In genomic region chr8:57468624-57469023, GRCm38 (mm10) we compare ENCODE assay signal across 10 mouse cellular contexts. TPM values are rescaled to one million over a fixed set of nuclear protein-coding genes. Genes with fewer than 3 reads are reported as not detected.
DNase-seq lines count a peak whose midpoint lies in the region; ATAC-seq lines count a peak whose summit lies in the region.
"Had no signal": no experiment of that assay in that cellular context is flagged by ENCODE, and none has a peak within 500 bp of the region (broad histone marks: within the 10 kb centered on the region; RNA-seq: fewer than 3 reads in every experiment).

No protein-coding gene starts in this region.

- no peak overlapping the region for H3K9ac ChIP-seq in limb, embryonic 13.5 days
- no peak overlapping the region for H3K9ac ChIP-seq in intestine, embryonic 15.5 days
- H3K9ac ChIP-seq: midbrain, embryonic 12.5 days had no signal

- no peaks in the 10 kb centered on the region; the same call in 1 of the 2 replicates for H3K9me3 ChIP-seq in limb, embryonic 13.5 days
- H3K9me3 ChIP-seq in limb, embryonic 10.5 days (replicated peaks): no peaks in the 10 kb centered on the region
- no peaks in the 10 kb centered on the region for H3K9me3 ChIP-seq in intestine, embryonic 15.5 days
- H3K9me3 ChIP-seq: midbrain, embryonic 12.5 days had no signal

- ATAC-seq in limb, embryonic 13.5 days (ENCODE audit: low FRiP score, low read depth): peak; percentile 89
- ATAC-seq in intestine, embryonic 15.5 days: peak; percentile 71; the same call in 1 of the 2 replicates

- no peak overlapping the region for H3K4me3 ChIP-seq in limb, embryonic 13.5 days
- no peak overlapping the region for H3K4me3 ChIP-seq in limb, embryonic 10.5 days
- H3K4me3 ChIP-seq in intestine, embryonic 15.5 days (replicated peaks): no peak overlapping the region
- H3K4me3 ChIP-seq: midbrain, embryonic 12.5 days had no signal

- H3K36me3 ChIP-seq in limb, embryonic 13.5 days: no peaks in the 10 kb centered on the region
- H3K36me3 ChIP-seq in limb, embryonic 10.5 days: no peaks in the 10 kb centered on the region
- no peaks in the 10 kb centered on the region for H3K36me3 ChIP-seq in intestine, embryonic 15.5 days
- H3K36me3 ChIP-seq: midbrain, embryonic 12.5 days had no signal

- WGBS in limb, embryonic 13.5 days: 28% methylated on average over 5 of the region's 5 CpGs
- 56% methylated on average over 5 of the region's 5 CpGs for WGBS in limb, embryonic 10.5 days
- WGBS in intestine, embryonic 15.5 days: 31% methylated on average over 5 of the region's 5 CpGs

- peaks cover 4% of the 10 kb centered on the region; the same call in 1 of the 2 replicates for H3K4me1 ChIP-seq in limb, embryonic 13.5 days
- H3K4me1 ChIP-seq in limb, embryonic 10.5 days: no peaks in the 10 kb centered on the region
- H3K4me1 ChIP-seq in intestine, embryonic 15.5 days (replicated peaks): no peaks in the 10 kb centered on the region
- H3K4me1 ChIP-seq: midbrain, embryonic 12.5 days had no signal

- no peak overlapping the region for H3K4me2 ChIP-seq in limb, embryonic 13.5 days (replicated peaks)
- H3K4me2 ChIP-seq in intestine, embryonic 15.5 days (replicated peaks): no peak overlapping the region
- H3K4me2 ChIP-seq: midbrain, embryonic 12.5 days had no signal

- no peaks in the 10 kb centered on the region for H3K27me3 ChIP-seq in limb, embryonic 13.5 days
- no peaks in the 10 kb centered on the region for H3K27me3 ChIP-seq in limb, embryonic 10.5 days (ENCODE audit: low read depth, poor library complexity, severe bottlenecking)
- H3K27me3 ChIP-seq in intestine, embryonic 15.5 days (replicated peaks): no peaks in the 10 kb centered on the region
- H3K27me3 ChIP-seq: midbrain, embryonic 12.5 days had no signal

- DNase-seq in limb, embryonic 10.5 days (ENCODE audit: low spot score): no peak
- DNase-seq in gastrocnemius, postnatal 10 days: peak; percentile 73
- DNase-seq in lung, postnatal 14 days: peak; percentile 43
- DNase-seq in urinary bladder, postnatal 4 days (ENCODE audit: low spot score in 2 of 2): peak; percentile 61 to 71
- no peak for DNase-seq in thymus, postnatal 25 days
- DNase-seq in spleen, postnatal 4 days (ENCODE audit: low spot score in 2 of 2): no peak

- no peak overlapping the region for H3K27ac ChIP-seq in limb, embryonic 13.5 days
- H3K27ac ChIP-seq in limb, embryonic 10.5 days: no peak overlapping the region
- no peak overlapping the region for H3K27ac ChIP-seq in intestine, embryonic 15.5 days
- H3K27ac ChIP-seq: midbrain, embryonic 12.5 days had no signal

RNA-seq across cellular contexts. Expression of gene Scrg1, which starts 12.9 kb away (rescaled TPM):
- 16.4 and 17.8 TPM in 2 replicates for polyA plus RNA-seq in limb, embryonic 13.5 days (2015; fragmentation: Nextera tagmentation; extraction: Ambion mirVana)
- polyA plus RNA-seq in limb, embryonic 10.5 days (2016; fragmentation: Nextera tagmentation; extraction: Ambion mirVana): not detected in 2 replicates
- total RNA-seq in gastrocnemius, postnatal 10 days (2021): not detected
- polyA plus RNA-seq in intestine, embryonic 15.5 days (2015; fragmentation: Nextera tagmentation; extraction: Ambion mirVana): 0.21 and 0.25 TPM in 2 replicates
- total RNA-seq: ES-E14 had no signal
- polyA plus RNA-seq: midbrain, embryonic 12.5 days had no signal

RNA-seq across cellular contexts. Expression of gene Sap30, which starts 19.0 kb away (rescaled TPM):
- polyA plus RNA-seq in limb, embryonic 13.5 days (2015; fragmentation: Nextera tagmentation; extraction: Ambion mirVana): 40.7 and 42.8 TPM in 2 replicates
- 76.5 and 82.9 TPM in 2 replicates for polyA plus RNA-seq in limb, embryonic 10.5 days (2016; fragmentation: Nextera tagmentation; extraction: Ambion mirVana)
- 10 to 100 TPM; 33.6 to 35.9 TPM for total RNA-seq in gastrocnemius, postnatal 10 days (2021)
- 29.2 and 37.7 TPM in 2 replicates for polyA plus RNA-seq in intestine, embryonic 15.5 days (2015; fragmentation: Nextera tagmentation; extraction: Ambion mirVana)

RNA-seq across cellular contexts. Expression of gene Hmgb2, which starts 43.1 kb away (rescaled TPM):
- 361 and 398 TPM in 2 replicates for polyA plus RNA-seq in limb, embryonic 13.5 days (2015; fragmentation: Nextera tagmentation; extraction: Ambion mirVana)
- polyA plus RNA-seq in limb, embryonic 10.5 days (2016; fragmentation: Nextera tagmentation; extraction: Ambion mirVana): 497 and 548 TPM in 2 replicates
- total RNA-seq in gastrocnemius, postnatal 10 days (2021): 10 to 100 TPM; 47.8 to 57.6 TPM
- polyA plus RNA-seq in intestine, embryonic 15.5 days (2015; fragmentation: Nextera tagmentation; extraction: Ambion mirVana): 281 and 387 TPM in 2 replicates

Comparison
In these comparisons a context has a peak if more than half of its experiments do, and no peak if none do; other contexts are left out.
1. RNA of gene Scrg1, which starts 12.9 kb away (polyA plus RNA-seq): 16.4 to 17.8 TPM in limb, embryonic 13.5 days; 0.21 to 0.25 TPM in intestine, embryonic 15.5 days and not detected in limb, embryonic 10.5 days; every median in the first group is over 10 times any median in the second.
2. DNase-seq: peak in gastrocnemius, postnatal 10 days (single experiment), lung, postnatal 14 days (single experiment) and urinary bladder, postnatal 4 days (2 of 2); none in limb, embryonic 10.5 days (single experiment), thymus, postnatal 25 days (single experiment) and spleen, postnatal 4 days (0 of 2).